Mouse (Mus musculus) CD4-positive, CD25-positive, alpha-beta regulatory T cell, adult 4 months (primary cell): ENCODE data around the gene Zbtb26. TPM values are rescaled to one million over a fixed set of nuclear protein-coding genes. Genes with fewer than 3 reads are reported as not detected.

Source experiments
- polyA plus RNA-seq, 2 experiments: library from polyadenylated mRNA; unstranded; fragments of 100-300 nt; shearing (Covaris generic); gene quantifications; one replicate each; pipeline ENCODE4 v1.2.1; 2017

Zbtb26 gene
- polyA plus RNA-seq, 2 experiments from 2014 or later, result 4.1 to 4.3 TPM

Other genes starting within 250 kb of the Zbtb26 start
- not detected for gene Olfr366, start 231.6 kb downstream of the Zbtb26 start, polyA plus RNA-seq
- gene Olfr368, start 116.6 kb downstream of the Zbtb26 start, polyA plus RNA-seq, result not detected
- gene Pdcl, start 83.8 kb downstream of the Zbtb26 start, polyA plus RNA-seq, result 10 to 100 TPM; 25.3 to 30.9 TPM
- gene Rc3h2, start 20.2 kb downstream of the Zbtb26 start, polyA plus RNA-seq, result 10 to 100 TPM; 24.3 to 27.3 TPM
- gene Zbtb6, start within 50 bp of the Zbtb26 start, polyA plus RNA-seq, result 1 to 10 TPM; 5.2 to 5.3 TPM
- 10 to 100 TPM; 42.1 to 56.4 TPM for gene Rabgap1, start 144 bp upstream of the Zbtb26 start, polyA plus RNA-seq
- 1 to 10 TPM in 1 of 2 experiments, under 1 TPM in 1; 0.90 to 1.1 TPM for gene Gpr21, start 73.2 kb upstream of the Zbtb26 start, polyA plus RNA-seq